Mouse (Mus musculus): Measurements from ENCODE around the gene Tbx10. TPM values are rescaled to one million over a fixed set of nuclear protein-coding genes. Genes with fewer than 3 reads are reported as not detected.

Gene Tbx10
- polyA plus RNA-seq, 1 experiment from 2014 or later, result 0.61 TPM

DNA sequence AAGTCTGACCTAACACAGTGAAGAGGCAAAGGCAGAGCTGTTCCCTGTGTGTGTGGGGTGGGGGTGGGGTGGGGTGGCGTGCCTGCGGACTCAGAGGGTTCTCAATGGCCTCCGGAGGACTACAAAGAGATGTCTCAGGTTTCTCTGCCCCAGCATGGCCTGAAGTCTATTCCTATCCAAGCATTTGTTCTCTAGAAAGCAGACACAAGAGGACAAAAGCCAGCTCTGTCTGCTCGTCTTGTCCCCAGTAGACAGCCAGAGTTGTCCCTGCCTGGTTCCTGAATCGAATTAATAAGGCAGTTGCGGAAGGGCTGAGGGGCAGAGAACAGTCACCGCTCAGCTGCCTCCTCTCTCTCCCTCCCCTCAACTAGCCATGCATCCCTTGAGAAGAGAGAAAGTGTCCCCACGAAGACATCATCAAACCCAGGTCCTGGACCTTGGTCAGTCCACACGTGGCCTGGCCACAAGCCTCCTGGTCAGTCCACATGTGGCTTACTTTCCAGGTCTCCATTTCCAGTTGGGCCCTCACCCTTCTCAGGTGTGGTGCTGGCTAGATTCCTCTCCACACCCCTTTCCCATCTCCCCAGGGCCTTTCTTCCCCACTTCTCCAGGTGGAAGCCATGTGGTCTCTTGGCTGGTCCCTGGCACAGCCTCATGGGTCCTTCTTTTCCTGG is 8.9 kb upstream of the Tbx10 start:
- Histone ChIP-seq H3K9me3 (ENCODE audit: control insufficient read depth) (no peaks in the 10 kb centered on the region), H3K4me3 (ENCODE audit: low read depth, low read length) (no peak overlapping the region), H3K4me2 (replicated peaks; ENCODE audit: low read depth) (no peak overlapping the region), H3K9ac (ENCODE audit: low read depth, low read length) (no peak overlapping the region), H3K27ac (ENCODE audit: low read depth, low read length) (no peak overlapping the region), H3K4me1 (replicated peaks; ENCODE audit: control insufficient read depth, insufficient read depth, low read length) (peaks cover 9% of the 10 kb centered on the region; the same call in 1 of the 2 replicates), H3K36me3 (ENCODE audit: control insufficient read depth, insufficient read depth) (no peaks in the 10 kb centered on the region), H3K27me3 (replicated peaks; ENCODE audit: control insufficient read depth, insufficient read depth, low read length) (no peaks in the 10 kb centered on the region)
- 64% methylated on average over 9 of the region's 9 CpGs for WGBS
- ATAC-seq, result no peak
- no peak for TF ChIP-seq CTCF (IDR thresholded peaks at IDR 0.05; ENCODE audit: low read depth)

DNA sequence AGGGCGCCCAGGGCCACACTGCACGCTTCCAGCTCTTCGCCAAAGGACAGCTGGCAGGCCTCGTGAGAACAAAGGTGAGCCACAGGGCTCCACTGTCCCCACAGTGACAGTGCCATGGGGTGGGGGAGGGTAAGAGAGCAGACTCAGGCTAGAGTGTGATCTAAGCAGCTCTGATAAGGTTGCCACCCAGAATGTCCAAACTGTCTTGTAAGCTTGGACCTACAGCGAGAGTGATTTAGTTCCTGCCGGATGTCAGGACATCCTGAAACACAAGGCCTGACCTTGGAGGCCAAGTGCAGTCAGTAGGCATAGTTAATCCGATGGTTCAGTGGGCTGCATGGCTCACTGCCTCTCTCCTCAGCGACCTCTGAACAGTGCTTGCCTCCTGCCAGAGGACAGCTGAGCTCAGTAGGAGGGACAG is 7.3 kb upstream of the Tbx10 start:
- no peak overlapping the region for H3K9ac ChIP-seq (ENCODE audit: low read depth, low read length)
- no peak for TF ChIP-seq CTCF (IDR thresholded peaks at IDR 0.05; ENCODE audit: low read depth)
- no peaks in the 10 kb centered on the region for H3K9me3 ChIP-seq (ENCODE audit: control insufficient read depth)
- WGBS, result 41% methylated on average over 8 of the region's 8 CpGs
- H3K27ac ChIP-seq (ENCODE audit: low read depth, low read length), result peak overlapping the region; percentile 28; the same call in 1 of the 2 replicates
- no peak overlapping the region for H3K4me2 ChIP-seq (replicated peaks; ENCODE audit: low read depth)
- no peaks in the 10 kb centered on the region for H3K27me3 ChIP-seq (replicated peaks; ENCODE audit: control insufficient read depth, insufficient read depth, low read length)
- ATAC-seq, result peak; percentile 29; the same call in 1 of the 2 replicates
- peaks cover 9% of the 10 kb centered on the region; the same call in 1 of the 2 replicates for H3K4me1 ChIP-seq (replicated peaks; ENCODE audit: control insufficient read depth, insufficient read depth, low read length)
- H3K36me3 ChIP-seq (ENCODE audit: control insufficient read depth, insufficient read depth), result no peaks in the 10 kb centered on the region
- no peak overlapping the region for H3K4me3 ChIP-seq (ENCODE audit: low read depth, low read length)

DNA sequence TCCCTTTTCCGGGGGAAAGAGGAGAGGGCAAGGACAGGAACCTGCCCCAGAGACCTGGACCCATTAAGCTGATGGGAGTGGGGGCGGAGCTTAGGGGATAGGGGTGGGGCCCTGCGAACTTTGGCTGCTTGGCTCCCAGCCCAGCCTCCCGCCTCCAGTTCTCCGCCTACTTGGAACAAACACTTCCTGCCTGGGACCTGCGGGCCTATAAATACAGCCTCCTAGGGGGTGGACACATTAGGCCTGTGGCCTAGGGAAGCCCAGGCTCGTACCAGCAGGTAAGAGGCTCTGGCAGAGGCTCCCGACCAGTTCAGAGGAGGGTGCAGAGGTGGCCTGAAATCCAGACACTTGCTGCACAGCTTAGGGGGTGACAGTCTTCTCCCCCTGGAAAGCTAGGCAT is 6.2 kb upstream of the Tbx10 start, which contains the start of gene Acy3:
Gene Acy3, plus strand, starts transcription at position 237 of the 400 bp plus-strand sequence.
- Histone ChIP-seq H3K4me1 (replicated peaks; ENCODE audit: control insufficient read depth, insufficient read depth, low read length) (peaks cover 9% of the 10 kb centered on the region; the same call in 1 of the 2 replicates), H3K4me3 (ENCODE audit: low read depth, low read length) (no peak within 1 kb of the TSS), H3K27ac (ENCODE audit: low read depth, low read length) (peak within 1 kb of the TSS; percentile 22), H3K4me2 (replicated peaks; ENCODE audit: low read depth) (peak within 1 kb of the TSS; percentile 48), H3K27me3 (replicated peaks; ENCODE audit: control insufficient read depth, insufficient read depth, low read length) (no peaks in the 10 kb centered on the region), H3K9ac (ENCODE audit: low read depth, low read length) (peak within 1 kb of the TSS; percentile 8; the same call in 1 of the 2 replicates), H3K9me3 (ENCODE audit: control insufficient read depth) (no peaks in the 10 kb centered on the region), H3K36me3 (ENCODE audit: control insufficient read depth, insufficient read depth) (no peaks in the 10 kb centered on the region)
- ATAC-seq, result peak; percentile 87
- 0 out of 2 replicates have a peak, but pooled peaks have one; percentile 15 for TF ChIP-seq CTCF (IDR thresholded peaks at IDR 0.05; ENCODE audit: low read depth)
- 6% methylated on average over 8 of the region's 8 CpGs for WGBS

DNA sequence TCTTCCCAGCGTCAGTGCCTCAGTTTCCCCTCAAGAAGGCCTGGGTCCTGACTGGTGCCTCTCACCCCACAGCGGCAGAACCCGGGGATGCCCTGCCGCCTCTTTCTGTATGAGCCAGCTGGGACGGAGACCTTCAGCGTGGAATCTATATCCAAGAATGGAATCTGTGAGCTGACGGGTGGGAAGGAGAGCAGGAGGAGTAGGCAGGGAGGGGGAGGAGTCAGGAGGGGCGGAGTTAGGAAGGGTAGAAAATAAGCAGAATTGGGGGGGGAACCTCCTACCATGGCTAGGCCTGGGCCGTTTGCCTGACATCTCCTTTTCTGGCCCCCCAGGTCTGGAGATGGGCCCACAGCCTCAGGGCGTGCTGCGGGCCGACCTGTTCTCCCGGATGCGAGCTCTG is 4.5 kb upstream of the Tbx10 start:
- Histone ChIP-seq H3K9me3 (ENCODE audit: control insufficient read depth) (no peaks in the 10 kb centered on the region), H3K27ac (ENCODE audit: low read depth, low read length) (no peak overlapping the region), H3K27me3 (replicated peaks; ENCODE audit: control insufficient read depth, insufficient read depth, low read length) (no peaks in the 10 kb centered on the region), H3K36me3 (ENCODE audit: control insufficient read depth, insufficient read depth) (no peaks in the 10 kb centered on the region), H3K4me3 (ENCODE audit: low read depth, low read length) (no peak overlapping the region), H3K9ac (ENCODE audit: low read depth, low read length) (no peak overlapping the region), H3K4me1 (replicated peaks; ENCODE audit: control insufficient read depth, insufficient read depth, low read length) (peaks cover 13% of the 10 kb centered on the region; the same call in 1 of the 2 replicates), H3K4me2 (replicated peaks; ENCODE audit: low read depth) (no peak overlapping the region)
- ATAC-seq, result no peak
- 87% methylated on average over 14 of the region's 14 CpGs for WGBS
- no peak for TF ChIP-seq CTCF (IDR thresholded peaks at IDR 0.05; ENCODE audit: low read depth)

DNA sequence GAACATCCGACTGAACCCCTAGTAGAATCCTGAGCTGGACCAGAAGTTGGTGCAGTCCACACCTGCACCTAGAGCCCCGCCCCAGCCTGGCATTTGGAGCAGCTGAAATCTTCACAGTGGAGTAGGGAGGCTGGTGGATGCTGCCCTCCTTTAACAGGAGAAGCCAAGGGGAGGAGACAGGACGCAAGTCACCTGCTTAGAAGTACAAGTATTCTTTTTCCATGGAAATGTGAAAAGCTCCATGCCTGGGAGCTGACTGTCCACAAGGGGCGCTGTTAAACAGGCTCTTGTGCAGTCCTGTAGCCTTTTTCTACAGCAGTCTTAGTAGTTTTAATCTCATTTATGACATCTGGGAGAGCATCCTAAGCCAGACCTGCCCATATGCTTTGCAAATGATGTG is 3.8 kb upstream of the Tbx10 start:
- H3K36me3 ChIP-seq (ENCODE audit: control insufficient read depth, insufficient read depth), result no peaks in the 10 kb centered on the region
- H3K4me1 ChIP-seq (replicated peaks; ENCODE audit: control insufficient read depth, insufficient read depth, low read length), result peaks cover 17% of the 10 kb centered on the region; the same call in 1 of the 2 replicates
- H3K27ac ChIP-seq (ENCODE audit: low read depth, low read length), result no peak overlapping the region
- no peaks in the 10 kb centered on the region for H3K27me3 ChIP-seq (replicated peaks; ENCODE audit: control insufficient read depth, insufficient read depth, low read length)
- TF ChIP-seq CTCF (IDR thresholded peaks at IDR 0.05; ENCODE audit: low read depth), result peak; percentile 61
- no peaks in the 10 kb centered on the region for H3K9me3 ChIP-seq (ENCODE audit: control insufficient read depth)
- WGBS, result 96% methylated on average over 4 of the region's 4 CpGs
- H3K4me3 ChIP-seq (ENCODE audit: low read depth, low read length), result no peak overlapping the region
- no peak overlapping the region for H3K4me2 ChIP-seq (replicated peaks; ENCODE audit: low read depth)
- no peak for ATAC-seq
- H3K9ac ChIP-seq (ENCODE audit: low read depth, low read length), result no peak overlapping the region

DNA sequence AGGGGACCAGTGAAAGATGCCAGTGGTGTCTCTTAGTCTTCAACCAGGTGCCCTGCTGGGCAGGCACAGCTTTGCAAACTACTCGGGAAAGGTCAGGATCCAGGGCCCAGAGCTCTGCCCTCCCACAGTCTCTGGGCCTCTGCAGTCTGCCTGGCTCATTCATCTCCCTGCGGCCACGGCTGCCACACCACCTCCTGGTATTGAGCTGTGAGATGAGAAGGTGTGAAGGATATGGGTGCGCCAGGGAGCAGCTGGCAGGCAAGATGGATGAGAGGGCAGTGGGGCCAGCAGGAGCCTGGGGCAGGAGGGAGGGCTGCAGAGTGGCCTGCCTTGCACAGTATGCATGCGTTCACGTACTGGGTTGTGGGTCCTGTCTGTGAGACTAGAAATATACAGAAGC is 1.7 kb upstream of the Tbx10 start:
- Histone ChIP-seq H3K9me3 (ENCODE audit: control insufficient read depth) (no peaks in the 10 kb centered on the region), H3K27ac (ENCODE audit: low read depth, low read length) (no peak overlapping the region), H3K9ac (ENCODE audit: low read depth, low read length) (no peak overlapping the region), H3K27me3 (replicated peaks; ENCODE audit: control insufficient read depth, insufficient read depth, low read length) (no peaks in the 10 kb centered on the region), H3K36me3 (ENCODE audit: control insufficient read depth, insufficient read depth) (no peaks in the 10 kb centered on the region), H3K4me1 (replicated peaks; ENCODE audit: control insufficient read depth, insufficient read depth, low read length) (peaks cover 15% of the 10 kb centered on the region; the same call in 1 of the 2 replicates), H3K4me3 (ENCODE audit: low read depth, low read length) (no peak overlapping the region), H3K4me2 (replicated peaks; ENCODE audit: low read depth) (no peak overlapping the region)
- WGBS, result 50% methylated on average over 6 of the region's 6 CpGs
- no peak for ATAC-seq
- no peak for TF ChIP-seq CTCF (IDR thresholded peaks at IDR 0.05; ENCODE audit: low read depth)

All from intestine, postnatal 0 days (tissue).